Mouse (Mus musculus) R1 (cell line): ENCODE data around the gene Kcnq1.

Source experiments
- DNase-seq: peaks from one replicate; pipeline ENCODE4 v3.0.0-alpha.2; 2018; ENCODE audit warnings: low read depth, low spot score

Gene Kcnq1

DNA sequence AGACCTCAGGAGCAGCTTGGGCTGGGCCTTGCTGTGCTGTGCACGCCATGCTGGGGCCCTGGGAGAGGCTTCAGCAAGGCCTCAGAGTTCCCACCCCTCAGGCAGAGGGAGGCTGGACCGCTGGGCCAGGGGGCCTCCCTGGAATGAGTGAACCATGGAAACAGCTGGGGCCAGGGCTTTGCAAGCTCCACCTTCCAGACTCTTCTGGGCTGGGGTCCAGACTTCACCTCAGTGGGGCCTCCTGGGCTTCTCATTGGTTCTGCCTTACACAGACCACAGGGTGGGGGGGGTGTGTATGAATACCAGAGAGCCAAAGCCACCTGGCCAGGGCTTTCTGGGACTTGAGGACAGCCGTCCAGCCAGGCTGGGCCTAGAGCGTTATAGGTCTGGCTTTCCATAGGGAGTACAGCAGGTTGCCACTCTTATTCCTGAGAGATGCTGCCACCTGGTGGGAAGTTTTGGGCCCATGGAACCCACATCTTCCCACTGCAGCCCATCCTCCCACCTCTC lies 19.0 kb upstream of the Kcnq1 start:
- DNase-seq = peak; percentile 74

GRCm38 (mm10) chr7:143093847-143094246 lies 12.3 kb upstream of the Kcnq1 start:
- DNase-seq = no peak

GRCm38 (mm10) chr7:143094592-143095553 lies 11.3 kb upstream of the Kcnq1 start, which contains the start of gene Trpm5:
Gene Trpm5, minus strand, starts transcription at chr7:143094642.
- DNase-seq = peak; percentile 57

- no peak for DNase-seq
Observed at GRCm38 (mm10) chr7:143095554-143095907, 10.6 kb upstream of the Kcnq1 start.

- DNase-seq = no peak
Observed at GRCm38 (mm10) chr7:143100759-143101158, 5.4 kb upstream of the Kcnq1 start.

DNA sequence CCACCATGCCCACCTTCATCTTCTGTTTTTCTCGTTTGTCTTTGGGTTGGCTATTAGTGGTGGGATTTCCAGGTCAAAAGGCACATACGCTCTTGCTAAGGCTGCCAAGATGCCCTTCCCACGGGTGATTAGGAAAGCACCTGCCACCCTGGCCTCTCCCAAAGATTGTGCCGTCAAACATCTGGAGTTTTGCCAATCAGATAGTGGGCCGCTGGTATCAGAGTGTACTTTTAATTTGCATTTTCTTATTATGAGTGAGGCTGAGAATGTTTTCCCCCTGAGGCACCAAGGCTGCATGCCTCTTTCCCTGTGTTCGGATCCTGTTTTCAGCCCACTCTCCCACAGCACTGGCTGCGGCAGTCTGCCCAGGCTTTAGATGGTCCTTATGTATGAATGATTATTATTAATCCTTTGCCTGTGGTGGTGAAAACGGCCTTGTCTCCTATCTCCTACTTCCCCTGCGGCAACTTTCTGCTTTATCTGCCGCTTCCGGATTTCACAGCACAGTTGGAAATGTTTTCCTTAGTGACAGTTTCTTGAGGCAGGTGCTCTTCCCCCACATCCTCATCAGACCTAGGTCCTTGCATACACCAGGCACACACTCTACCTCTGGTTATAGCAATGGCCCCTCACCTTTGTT lies 784 bp upstream of the Kcnq1 start:
- no peak for DNase-seq

DNA sequence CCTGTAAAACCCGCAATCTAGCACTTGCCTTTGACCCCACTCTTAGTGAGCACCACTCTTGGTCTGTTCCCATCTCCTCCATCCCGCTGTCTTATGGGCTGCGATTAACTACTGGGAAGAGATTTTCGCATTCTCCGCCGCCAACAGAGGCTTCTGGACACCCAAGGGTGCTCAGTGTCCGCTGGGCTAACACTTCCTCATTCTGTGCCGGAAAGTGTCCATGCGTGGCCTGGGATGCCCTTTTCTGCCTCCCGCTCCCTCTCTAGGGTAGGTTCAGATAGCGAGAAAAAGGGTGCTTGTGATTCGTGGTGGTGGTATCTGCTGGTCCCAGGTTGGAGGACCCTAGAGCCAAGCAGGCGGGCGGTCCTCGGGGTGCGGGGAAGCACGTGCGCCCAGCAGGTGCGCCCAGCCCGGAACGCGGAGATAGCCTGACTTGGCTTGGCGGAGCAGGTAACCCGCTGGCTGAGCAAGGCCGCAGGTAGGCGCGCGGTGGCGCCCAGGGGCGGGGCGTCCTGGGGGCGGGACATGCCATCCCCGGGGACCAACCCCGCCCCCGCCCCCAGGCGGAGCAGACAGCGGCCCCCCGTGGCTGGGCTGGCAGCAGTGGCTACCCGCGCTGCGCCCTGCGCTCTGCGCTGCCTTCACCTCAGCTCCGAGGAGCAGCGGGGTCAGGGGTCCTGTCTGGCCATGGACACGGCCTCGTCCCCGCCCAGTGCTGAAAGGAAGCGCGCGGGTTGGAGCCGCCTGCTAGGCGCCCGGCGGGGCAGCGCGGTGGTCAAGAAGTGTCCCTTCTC lies 707 bp downstream of the Kcnq1 start:
- DNase-seq = peak; percentile 50

DNA sequence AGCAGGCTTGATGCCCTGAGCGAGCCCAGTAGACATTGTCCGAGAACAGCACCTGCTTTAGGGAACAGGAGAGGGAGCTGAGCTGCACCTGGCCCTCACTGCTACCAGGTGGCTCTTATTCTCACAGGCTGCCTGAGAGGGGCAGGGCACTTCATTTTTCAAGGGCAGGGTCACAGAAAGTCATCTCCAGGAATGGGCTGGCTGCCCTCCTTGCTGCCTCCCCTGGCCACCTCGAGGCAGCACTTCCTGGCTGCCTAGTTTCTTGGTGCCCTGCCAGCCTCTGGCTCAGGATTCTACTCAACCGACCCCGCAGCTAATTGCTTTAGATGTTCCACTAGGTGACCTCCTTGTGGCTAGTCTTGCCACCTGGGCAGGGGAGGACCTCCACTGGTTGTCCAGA lies 2.0 kb downstream of the Kcnq1 start:
- DNase-seq = no peak

DNA sequence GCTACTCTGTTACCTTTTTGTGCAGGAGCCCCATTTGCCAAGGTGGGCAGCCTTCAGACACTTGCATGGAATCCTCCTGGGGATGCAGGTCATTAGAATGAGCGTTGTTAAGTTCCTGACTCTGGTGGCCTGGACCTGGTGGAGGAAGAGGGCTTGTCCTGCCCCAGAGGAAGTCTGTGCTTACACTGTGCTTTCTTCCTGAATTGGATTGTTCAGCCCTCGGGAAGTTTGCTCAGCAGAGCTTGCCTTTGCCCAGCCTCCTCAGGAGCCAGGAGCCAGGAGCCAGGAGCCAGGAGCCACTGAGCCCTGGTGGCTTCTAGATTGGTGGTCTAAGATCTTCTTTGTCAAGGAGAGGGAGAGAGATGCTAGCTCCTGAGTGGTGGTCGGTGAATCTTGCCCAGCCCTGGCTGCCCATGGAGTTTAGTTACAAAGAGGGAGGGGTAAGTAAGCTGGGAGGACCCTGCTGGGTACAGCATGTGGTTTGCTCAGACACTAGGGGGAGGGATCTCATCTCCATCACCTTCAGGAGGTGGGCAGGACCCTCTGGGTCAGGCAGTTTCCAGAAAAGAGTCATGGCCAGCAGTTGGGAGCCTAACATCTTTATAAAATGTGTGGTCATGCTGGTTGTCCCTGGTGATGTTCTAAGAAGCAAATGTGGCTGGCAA lies 3.0 kb downstream of the Kcnq1 start:
- DNase-seq = no peak

- DNase-seq = no peak
Observed at GRCm38 (mm10) chr7:143109696-143110095, 3.5 kb downstream of the Kcnq1 start.

DNA sequence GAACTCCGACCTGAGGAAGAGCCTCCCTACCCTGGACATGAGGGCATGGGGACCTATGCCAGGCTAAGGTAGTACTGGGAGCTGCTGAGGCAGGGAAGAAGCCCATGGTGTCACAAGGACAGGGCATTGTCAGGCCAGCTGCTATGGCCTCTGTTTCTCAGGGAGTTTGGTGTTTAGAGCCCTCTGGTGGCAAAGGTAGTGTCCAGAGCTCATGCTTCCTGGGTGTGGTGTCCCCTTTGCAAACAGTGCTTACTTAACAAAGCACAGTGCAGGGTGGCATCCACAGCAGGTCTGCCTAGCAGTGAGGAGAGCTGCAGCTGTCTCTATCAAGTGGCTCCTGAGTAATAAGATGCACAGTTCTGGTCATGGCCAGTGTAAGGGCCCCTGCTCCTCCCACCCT lies 4.6 kb downstream of the Kcnq1 start:
- no peak for DNase-seq

DNA sequence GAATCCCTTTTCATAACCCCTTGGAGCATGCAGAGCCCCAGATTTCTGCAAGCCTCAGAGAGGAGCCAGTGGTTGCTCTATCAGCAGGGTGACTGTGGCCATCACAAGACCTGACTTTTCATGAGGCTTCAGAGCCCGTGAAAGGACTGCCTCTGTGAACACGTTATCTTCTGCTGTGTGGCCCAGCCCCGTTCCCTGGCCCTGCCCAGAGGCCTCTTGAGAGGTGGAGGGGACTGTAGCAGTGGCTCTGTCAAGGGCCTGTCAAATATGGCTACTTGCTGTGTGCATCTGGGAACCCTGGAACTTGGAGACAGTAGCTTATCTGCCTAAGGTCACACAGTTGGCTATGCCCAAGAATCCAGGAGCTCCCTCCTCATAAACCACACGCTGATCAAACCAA lies 5.6 kb downstream of the Kcnq1 start:
- no peak for DNase-seq

DNA sequence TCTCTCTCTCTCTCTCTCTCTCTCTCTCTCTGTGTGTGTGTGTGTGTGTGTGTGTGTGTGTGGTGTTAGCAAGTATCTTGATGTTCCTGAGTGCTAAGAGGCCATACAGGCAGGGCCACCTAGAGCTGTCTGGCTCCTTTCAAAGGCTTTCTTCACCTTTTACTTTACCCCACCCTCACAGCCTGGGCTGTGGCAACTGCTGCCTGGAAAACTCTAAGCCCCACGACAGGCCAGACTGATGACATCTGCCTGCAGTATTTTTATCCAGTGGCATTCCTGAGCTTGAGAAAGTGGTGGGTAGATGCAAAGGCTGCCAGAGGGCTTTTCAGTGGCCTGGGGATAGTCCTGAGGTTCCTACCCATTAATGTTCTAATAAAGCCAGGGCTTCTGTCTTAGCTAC lies 6.2 kb downstream of the Kcnq1 start:
- DNase-seq = no peak

- peak; percentile 62 for DNase-seq
Observed at GRCm38 (mm10) chr7:143114773-143115172, 8.6 kb downstream of the Kcnq1 start.

DNA sequence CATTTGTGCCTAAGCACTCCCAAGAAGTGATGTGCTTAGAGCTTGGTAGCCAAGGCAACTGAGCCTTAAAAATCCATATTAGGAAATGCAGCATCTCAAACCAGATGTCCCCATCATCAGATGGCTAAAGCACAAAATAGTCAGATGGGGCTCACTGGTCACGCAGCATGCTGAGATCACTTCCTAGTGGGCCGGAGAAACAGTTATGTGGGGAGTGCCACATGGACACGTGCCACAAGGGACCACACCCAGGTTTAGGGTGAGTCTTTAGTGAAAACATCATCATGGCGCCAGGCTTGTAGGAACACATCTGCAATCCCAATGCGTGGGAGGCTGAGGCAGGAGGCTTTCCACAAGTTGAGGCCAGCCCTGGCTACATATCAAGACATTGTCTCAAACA lies 10.4 kb downstream of the Kcnq1 start:
- DNase-seq = peak; percentile 73

DNA sequence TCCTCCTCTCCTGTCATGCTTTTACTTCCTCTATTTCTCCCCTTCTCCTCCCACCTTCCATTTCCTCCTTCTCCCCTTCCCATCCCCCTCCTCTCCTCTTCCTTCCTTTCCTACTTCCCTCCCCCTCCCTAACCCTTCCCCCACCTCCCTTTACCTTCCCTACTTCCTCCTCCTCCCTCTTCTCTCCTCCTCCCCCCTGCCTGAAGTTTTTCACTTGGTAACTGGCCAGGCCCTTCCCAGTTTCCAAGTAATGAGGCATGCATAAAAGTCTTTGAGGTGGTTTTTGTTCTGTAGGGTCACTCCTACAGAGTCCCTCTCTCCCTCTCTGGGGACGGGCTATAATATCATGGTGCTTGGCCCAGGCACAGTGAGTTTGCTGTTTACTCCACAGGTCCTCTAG lies 13.2 kb downstream of the Kcnq1 start:
- DNase-seq = peak; percentile 95

- DNase-seq = peak; percentile 97
Observed at GRCm38 (mm10) chr7:143119826-143120225, 13.7 kb downstream of the Kcnq1 start.

DNA sequence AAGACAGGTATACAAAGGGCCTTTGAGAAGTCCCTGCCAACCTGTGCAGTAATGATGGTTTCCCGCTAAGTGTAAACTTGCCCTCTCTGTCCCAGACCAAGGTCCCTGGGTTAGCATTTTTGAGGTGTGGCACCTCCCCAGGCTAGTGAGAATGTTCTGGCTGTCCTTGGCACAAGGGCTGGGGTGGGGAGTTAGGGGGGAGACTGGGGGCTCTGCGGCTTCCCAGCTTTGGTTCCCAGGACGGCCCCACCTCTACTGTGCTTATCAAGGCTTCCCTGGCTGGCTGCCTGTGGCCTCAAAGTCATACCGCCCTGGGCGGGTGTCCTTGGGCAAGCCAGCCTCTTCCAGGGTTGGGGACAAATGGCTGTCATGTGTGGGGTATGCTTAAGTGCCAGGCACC lies 16.0 kb downstream of the Kcnq1 start:
- DNase-seq = peak; percentile 37

GRCm38 (mm10) chr7:143123876-143124669 lies 17.9 kb downstream of the Kcnq1 start:
- DNase-seq = peak; percentile 97

- peak; percentile 55 for DNase-seq
Observed at GRCm38 (mm10) chr7:143124902-143125301, 18.7 kb downstream of the Kcnq1 start.

- DNase-seq = no peak
Observed at GRCm38 (mm10) chr7:143132815-143133214, 26.7 kb downstream of the Kcnq1 start.
